Mouse (Mus musculus) gastrocnemius, postnatal 4 days (tissue): ENCODE measurements around the gene Dynlrb2. TPM values are rescaled to one million over a fixed set of nuclear protein-coding genes. Genes with fewer than 3 reads are reported as not detected.

Experiments
- DNase-seq, 2 experiments: peaks; one replicate each; pipeline ENCODE4 v3.0.0; 2021 to 2022; ENCODE audit warnings: low spot score in 2 of 2, mixed read lengths in 2 of 2
- total RNA-seq, 2 experiments: library from RNA; stranded (reverse); gene quantifications; 2 replicates each; pipeline ENCODE4 v1.2.3; 2021

Dynlrb2 gene
- total RNA-seq, 2 experiments from 2014 or later: not detected

GRCm38 (mm10) chr8:116540136-116540535 lies 35.4 kb downstream of the Dynlrb2 start:
- no peak for DNase-seq

- DNase-seq: peak in 1 of 2 experiments; percentile 21
These were observed 38.1 kb downstream of the Dynlrb2 start for GRCm38 (mm10) chr8:116542842-116543241.

- no peak for DNase-seq
These were observed 38.6 kb downstream of the Dynlrb2 start for GRCm38 (mm10) chr8:116543366-116543765.

GRCm38 (mm10) chr8:116552255-116552654 lies 47.5 kb downstream of the Dynlrb2 start:
- no peak for DNase-seq

GRCm38 (mm10) chr8:116552778-116553177 lies 48.0 kb downstream of the Dynlrb2 start:
- no peak for DNase-seq

Other genes with a start within 250 kb of the Dynlrb2 start
- gene Cdyl2, start 228.0 kb downstream of the Dynlrb2 start, total RNA-seq: 10 to 100 TPM; 10.9 to 12.1 TPM